Mouse (Mus musculus): ENCODE measurements at regions not wholly inside any gene's neighbourhood (a gene's known extent, or its start where the extent isn't known, plus 50 kb on each side); places are given as distances from the start of the nearest gene placed in this dataset.

GRCm38 (mm10) chr9:33482845-33483540 is 847.0 kb downstream of the Ets1 start:
- Histone ChIP-seq H3K9ac (ENCODE audit: low read depth, low read length) (no peak overlapping the region), H3K4me2 (ENCODE audit: low read depth, low read length) (no peak overlapping the region), H3K4me1 (ENCODE audit: control insufficient read depth, insufficient read depth, low read length) (no peaks in the 10 kb centered on the region), H3K4me3 (ENCODE audit: low read length) (no peak overlapping the region), H3K27me3 (replicated peaks; ENCODE audit: control insufficient read depth, insufficient read depth, low read length) (no peaks in the 10 kb centered on the region), H3K9me3 (ENCODE audit: control insufficient read depth, low read length) (no peaks in the 10 kb centered on the region), H3K27ac (ENCODE audit: low read length) (no peak overlapping the region), H3K36me3 (ENCODE audit: control insufficient read depth, insufficient read depth, low read length) (no peaks in the 10 kb centered on the region)
- no peak for ATAC-seq
- 57% methylated on average over 5 of the region's 5 CpGs for WGBS

GRCm38 (mm10) chr9:33483541-33483846 is 847.5 kb downstream of the Ets1 start:
- ATAC-seq = no peak
- Histone ChIP-seq H3K27ac (ENCODE audit: low read length) (no peak overlapping the region), H3K4me2 (ENCODE audit: low read depth, low read length) (no peak overlapping the region), H3K9ac (ENCODE audit: low read depth, low read length) (no peak overlapping the region), H3K27me3 (replicated peaks; ENCODE audit: control insufficient read depth, insufficient read depth, low read length) (no peaks in the 10 kb centered on the region), H3K4me3 (ENCODE audit: low read length) (no peak overlapping the region), H3K9me3 (ENCODE audit: control insufficient read depth, low read length) (no peaks in the 10 kb centered on the region), H3K36me3 (ENCODE audit: control insufficient read depth, insufficient read depth, low read length) (no peaks in the 10 kb centered on the region), H3K4me1 (ENCODE audit: control insufficient read depth, insufficient read depth, low read length) (no peaks in the 10 kb centered on the region)
- 61% methylated on average over 2 of the region's 2 CpGs for WGBS

DNA sequence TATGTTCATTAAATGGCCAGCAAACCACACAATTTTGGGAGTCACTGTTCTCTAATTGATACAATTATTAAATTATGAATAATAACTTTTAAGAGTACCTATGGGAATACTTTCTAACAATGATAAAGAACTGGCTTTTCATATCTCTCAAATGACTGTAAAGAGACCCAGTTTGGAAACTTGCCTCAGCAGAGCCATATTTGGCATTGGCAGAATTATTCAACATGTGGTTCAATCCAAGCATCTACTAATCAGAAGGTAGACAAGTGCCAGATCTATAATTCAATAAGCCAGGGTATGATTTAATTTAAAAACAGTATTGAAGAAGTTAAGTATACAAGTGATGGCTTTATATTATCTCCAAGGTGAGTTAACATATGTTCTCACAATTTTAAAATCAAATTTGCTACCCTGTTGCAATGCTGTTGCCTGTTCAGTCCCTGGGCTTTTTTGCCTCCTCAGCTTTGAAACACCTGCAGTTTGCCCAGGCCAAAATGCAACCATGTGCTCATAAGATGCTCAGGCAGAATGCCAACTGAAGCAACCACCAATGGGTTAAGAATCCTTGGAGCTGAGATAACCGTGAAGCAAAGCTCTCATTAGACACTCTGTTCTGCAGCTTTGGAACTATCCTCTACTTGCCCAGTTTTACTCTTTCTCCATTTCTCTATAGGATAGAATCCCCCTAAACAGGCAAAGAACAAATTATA is 897.2 kb downstream of the Ets1 start:
- ATAC-seq = no peak
- Histone ChIP-seq H3K27me3 (replicated peaks; ENCODE audit: control insufficient read depth, insufficient read depth, low read length) (no peaks in the 10 kb centered on the region), H3K9ac (ENCODE audit: low read depth, low read length) (no peak overlapping the region), H3K4me1 (ENCODE audit: control insufficient read depth, insufficient read depth, low read length) (no peaks in the 10 kb centered on the region), H3K36me3 (ENCODE audit: control insufficient read depth, insufficient read depth, low read length) (no peaks in the 10 kb centered on the region), H3K4me2 (ENCODE audit: low read depth, low read length) (no peak overlapping the region), H3K27ac (ENCODE audit: low read length) (no peak overlapping the region), H3K9me3 (ENCODE audit: control insufficient read depth, low read length) (no peaks in the 10 kb centered on the region), H3K4me3 (ENCODE audit: low read length) (no peak overlapping the region)
- WGBS = 67% methylated on average over 1 of the region's 1 CpGs

- no peak for ATAC-seq
- no peaks in the 10 kb centered on the region for H3K9me3 ChIP-seq (ENCODE audit: control insufficient read depth, low read length)
- H3K9ac ChIP-seq (ENCODE audit: low read depth, low read length) = no peak overlapping the region
- peaks cover 2% of the 10 kb centered on the region; the same call in 1 of the 2 replicates for H3K4me1 ChIP-seq (ENCODE audit: control insufficient read depth, insufficient read depth, low read length)
- H3K27me3 ChIP-seq (replicated peaks; ENCODE audit: control insufficient read depth, insufficient read depth, low read length) = no peaks in the 10 kb centered on the region
- H3K36me3 ChIP-seq (ENCODE audit: control insufficient read depth, insufficient read depth, low read length) = no peaks in the 10 kb centered on the region
- WGBS = 42% methylated on average over 5 of the region's 5 CpGs
- H3K27ac ChIP-seq (ENCODE audit: low read length) = no peak overlapping the region
- no peak overlapping the region for H3K4me2 ChIP-seq (ENCODE audit: low read depth, low read length)
- H3K4me3 ChIP-seq (ENCODE audit: low read length) = no peak overlapping the region
Observed at GRCm38 (mm10) chr9:33543301-33543700, 907.3 kb downstream of the Ets1 start.

DNA sequence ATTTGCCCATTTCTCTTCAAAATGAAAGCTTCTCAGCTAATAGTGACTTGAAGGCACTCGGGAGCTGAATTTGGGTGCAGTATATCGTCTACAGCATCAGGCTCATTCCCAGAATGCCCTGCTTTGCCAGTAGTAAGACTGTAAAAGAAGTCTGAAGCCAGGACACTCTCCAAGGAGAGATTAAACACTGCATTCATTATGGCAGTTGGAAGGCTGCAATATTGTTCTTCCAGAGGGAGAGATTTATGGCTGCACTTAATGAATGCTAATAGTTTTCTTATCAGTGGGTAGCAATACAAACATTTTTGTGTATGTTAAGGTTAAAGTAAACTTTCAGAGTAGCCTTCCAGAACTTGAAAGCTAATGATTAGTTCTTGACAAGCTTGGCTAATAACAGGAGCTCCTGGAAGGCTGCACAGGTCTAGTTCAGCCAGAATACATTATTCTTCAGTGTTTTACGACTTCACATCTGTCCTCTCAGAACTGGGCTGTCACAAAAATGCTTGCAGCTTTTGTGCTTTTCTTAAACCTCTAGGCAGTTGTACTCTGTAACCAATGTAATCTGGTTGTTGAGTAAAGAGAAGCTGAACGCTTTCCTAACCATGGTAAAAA is 910.2 kb downstream of the Ets1 start:
- no peak overlapping the region for H3K4me2 ChIP-seq (ENCODE audit: low read depth, low read length)
- H3K27ac ChIP-seq (ENCODE audit: low read length) = no peak overlapping the region
- H3K4me3 ChIP-seq (ENCODE audit: low read length) = no peak overlapping the region
- no peak overlapping the region for H3K9ac ChIP-seq (ENCODE audit: low read depth, low read length)
- whole genome bisulfite sequencing = 33% methylated on average over 4 of the region's 4 CpGs
- 0 out of 2 replicates have a peak, but pooled peaks have one; percentile 38 for ATAC-seq
- H3K9me3 ChIP-seq (ENCODE audit: control insufficient read depth, low read length) = no peaks in the 10 kb centered on the region
- H3K27me3 ChIP-seq (replicated peaks; ENCODE audit: control insufficient read depth, insufficient read depth, low read length) = no peaks in the 10 kb centered on the region
- H3K4me1 ChIP-seq (ENCODE audit: control insufficient read depth, insufficient read depth, low read length) = peaks cover 2% of the 10 kb centered on the region; the same call in 1 of the 2 replicates
- no peaks in the 10 kb centered on the region for H3K36me3 ChIP-seq (ENCODE audit: control insufficient read depth, insufficient read depth, low read length)

GRCm38 (mm10) chr9:33549395-33549794 is 913.4 kb downstream of the Ets1 start:
- no peak for ATAC-seq
- WGBS = 78% methylated on average over 5 of the region's 5 CpGs
- H3K9ac ChIP-seq (ENCODE audit: low read depth, low read length) = no peak overlapping the region

DNA sequence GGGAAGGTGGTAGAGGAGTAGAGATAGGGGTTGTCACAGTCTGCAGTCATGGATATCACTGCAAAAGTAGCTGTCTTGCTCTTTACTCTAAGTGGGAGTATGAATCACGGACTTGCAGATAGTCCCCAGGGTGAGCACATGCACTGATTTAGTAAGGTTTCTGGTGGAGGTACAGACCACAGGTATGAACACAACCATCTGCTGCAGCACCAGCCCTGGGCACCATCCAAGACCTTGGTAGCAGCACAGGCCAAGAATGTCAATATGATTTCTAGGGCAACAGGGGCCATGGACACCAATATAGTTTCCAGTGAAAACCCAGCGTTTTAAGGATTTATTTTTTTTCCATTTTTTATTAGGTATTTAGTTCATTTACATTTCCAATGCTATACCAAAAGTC is 913.7 kb upstream of the Kirrel3 start:
- WGBS = 88% methylated on average over 2 of the region's 2 CpGs
- H3K27ac ChIP-seq (ENCODE audit: low read length) = no peak overlapping the region
- no peak for ATAC-seq
- H3K4me1 ChIP-seq (ENCODE audit: control insufficient read depth, insufficient read depth, low read length) = no peaks in the 10 kb centered on the region
- H3K9me3 ChIP-seq (ENCODE audit: control insufficient read depth, low read length) = no peaks in the 10 kb centered on the region
- no peaks in the 10 kb centered on the region for H3K27me3 ChIP-seq (replicated peaks; ENCODE audit: control insufficient read depth, insufficient read depth, low read length)
- H3K4me2 ChIP-seq (ENCODE audit: low read depth, low read length) = no peak overlapping the region
- no peak overlapping the region for H3K4me3 ChIP-seq (ENCODE audit: low read length)
- no peaks in the 10 kb centered on the region for H3K36me3 ChIP-seq (ENCODE audit: control insufficient read depth, insufficient read depth, low read length)
- H3K9ac ChIP-seq (ENCODE audit: low read depth, low read length) = no peak overlapping the region

More at GRCm38 (mm10) chr9:33549395-33549794, 913.4 kb downstream of the Ets1 start:
- Histone ChIP-seq H3K4me2 (ENCODE audit: low read depth, low read length) (no peak overlapping the region), H3K27me3 (replicated peaks; ENCODE audit: control insufficient read depth, insufficient read depth, low read length) (no peaks in the 10 kb centered on the region), H3K36me3 (ENCODE audit: control insufficient read depth, insufficient read depth, low read length) (no peaks in the 10 kb centered on the region), H3K4me3 (ENCODE audit: low read length) (no peak overlapping the region), H3K4me1 (ENCODE audit: control insufficient read depth, insufficient read depth, low read length) (peaks cover 2% of the 10 kb centered on the region; the same call in 1 of the 2 replicates), H3K27ac (ENCODE audit: low read length) (no peak overlapping the region), H3K9me3 (ENCODE audit: control insufficient read depth, low read length) (no peaks in the 10 kb centered on the region)

GRCm38 (mm10) chr9:33611511-33611910 is 874.2 kb upstream of the Kirrel3 start:
- ATAC-seq = no peak
- Histone ChIP-seq H3K4me2 (ENCODE audit: low read depth, low read length) (no peak overlapping the region), H3K9me3 (ENCODE audit: control insufficient read depth, low read length) (no peaks in the 10 kb centered on the region), H3K27ac (ENCODE audit: low read length) (no peak overlapping the region), H3K27me3 (replicated peaks; ENCODE audit: control insufficient read depth, insufficient read depth, low read length) (no peaks in the 10 kb centered on the region), H3K4me1 (ENCODE audit: control insufficient read depth, insufficient read depth, low read length) (no peaks in the 10 kb centered on the region), H3K36me3 (ENCODE audit: control insufficient read depth, insufficient read depth, low read length) (no peaks in the 10 kb centered on the region), H3K9ac (ENCODE audit: low read depth, low read length) (no peak overlapping the region), H3K4me3 (ENCODE audit: low read length) (no peak overlapping the region)
- WGBS = 86% methylated on average over 1 of the region's 1 CpGs

DNA sequence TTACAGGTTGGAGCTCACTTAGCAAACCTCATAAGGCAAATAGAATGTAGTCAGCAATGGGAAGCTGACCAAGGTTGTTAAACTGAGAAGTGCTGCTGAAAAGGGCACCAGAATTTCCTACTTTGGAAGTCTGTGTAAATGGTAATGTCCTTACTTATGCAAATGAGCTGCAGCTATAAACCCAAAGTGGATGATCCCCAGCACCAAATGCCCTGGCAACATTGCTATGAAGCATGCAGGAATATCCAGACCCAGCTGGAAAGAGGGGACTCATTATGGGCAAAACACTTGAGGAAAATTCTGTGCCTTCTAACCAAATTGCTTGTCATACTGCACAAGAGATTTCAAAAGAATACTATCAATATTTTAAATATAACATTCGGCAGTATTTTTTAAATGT is 861.3 kb upstream of the Kirrel3 start:
- Histone ChIP-seq H3K4me3 (ENCODE audit: low read length) (no peak overlapping the region), H3K36me3 (ENCODE audit: control insufficient read depth, insufficient read depth, low read length) (no peaks in the 10 kb centered on the region), H3K4me2 (ENCODE audit: low read depth, low read length) (no peak overlapping the region), H3K27ac (ENCODE audit: low read length) (no peak overlapping the region), H3K27me3 (replicated peaks; ENCODE audit: control insufficient read depth, insufficient read depth, low read length) (no peaks in the 10 kb centered on the region), H3K9ac (ENCODE audit: low read depth, low read length) (no peak overlapping the region), H3K4me1 (ENCODE audit: control insufficient read depth, insufficient read depth, low read length) (no peaks in the 10 kb centered on the region), H3K9me3 (ENCODE audit: control insufficient read depth, low read length) (no peaks in the 10 kb centered on the region)
- no peak for ATAC-seq
- 87% methylated on average over 1 of the region's 1 CpGs for WGBS
